ENCODE assay signal across 8 mouse cellular contexts in the genomic region with DNA sequence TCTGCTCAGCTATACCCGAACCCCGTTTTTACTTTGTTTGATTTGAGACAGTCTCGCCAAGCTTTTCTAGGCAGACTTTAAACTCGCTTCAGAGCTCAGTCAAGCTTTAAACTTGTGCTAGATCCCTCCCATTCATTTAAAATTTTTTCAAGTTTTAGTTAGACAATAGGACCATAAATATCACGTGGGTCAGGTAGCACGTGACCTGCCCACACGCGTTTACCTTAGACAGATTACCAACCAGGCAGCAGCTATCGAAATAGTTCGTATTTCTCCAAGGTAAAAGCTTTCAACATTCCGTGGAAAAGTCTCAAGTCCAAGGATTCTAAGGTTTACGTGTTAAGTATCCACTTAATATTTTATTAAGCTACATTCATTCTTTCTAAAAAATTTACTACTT. TPM values are rescaled to one million over a fixed set of nuclear protein-coding genes. Genes with fewer than 3 reads are reported as not detected.
A peak's percentile ranks its signal among the peaks of the same experiment; 100 is the strongest.
DNase-seq lines count a peak whose midpoint lies in the region; ATAC-seq and TF ChIP-seq lines count a peak whose summit lies in the region.

No protein-coding gene starts in this region.

- H3K4me3 ChIP-seq in left cerebral cortex, adult 2 months = peak overlapping the region; percentile 70
- peak overlapping the region; percentile 42 for H3K4me3 ChIP-seq in cortical plate, adult 2 months (ENCODE audit: insufficient read depth, low read length)
- peak overlapping the region; percentile 59 to 71 for H3K4me3 ChIP-seq in heart, embryonic 14.5 days (ENCODE audit: control insufficient read depth in 1 of 2, insufficient read depth in 1 of 2, low read depth in 1 of 2, low read length in 2 of 2)
- H3K4me3 ChIP-seq in macrophage (ENCODE audit: inconsistent target) = peak overlapping the region; percentile 64
- H3K4me3 ChIP-seq in small intestine, adult 2 months (ENCODE audit: low read depth, low read length) = no peak overlapping the region; the same call in 1 of the 2 replicates

- intact Hi-C loops in left cerebral cortex, adult 2 months (cut with DNase I) = no loop called here
- intact Hi-C loops in left cerebral cortex, postnatal 36 days (cut with DNase I) = no loop called here

- H3K9ac ChIP-seq in heart, embryonic 14.5 days (ENCODE audit: low read length) = peak overlapping the region; percentile 76

- peak overlapping the region; percentile 85 for H3K27ac ChIP-seq in left cerebral cortex, adult 2 months
- H3K27ac ChIP-seq in cortical plate, adult 2 months (ENCODE audit: insufficient read depth, low read length) = no peak overlapping the region
- H3K27ac ChIP-seq in heart, embryonic 14.5 days (replicated peaks in 1 of 2; ENCODE audit: control insufficient read depth in 1 of 2, insufficient read depth in 1 of 2, low read depth in 2 of 2, low read length in 2 of 2) = peak overlapping the region; percentile 85
- peak overlapping the region; percentile 96 for H3K27ac ChIP-seq in macrophage
- H3K27ac ChIP-seq in small intestine, adult 2 months (ENCODE audit: insufficient read depth, low read depth, low read length) = peak overlapping the region; percentile 88

- peak overlapping the region; percentile 71 for H3K4me2 ChIP-seq in heart, embryonic 14.5 days (ENCODE audit: low read length)

- peaks cover 12% of the 10 kb centered on the region for H3K36me3 ChIP-seq in heart, embryonic 14.5 days (ENCODE audit: control insufficient read depth, insufficient read depth, low read length)
- 0 out of 2 replicates have a peak, but pooled peaks cover 13% of the 10 kb centered on the region for H3K36me3 ChIP-seq in macrophage (ENCODE audit: inconsistent target)
- H3K36me3 ChIP-seq in small intestine, adult 2 months (ENCODE audit: control insufficient read depth, insufficient read depth, low read length) = peaks cover 8% of the 10 kb centered on the region

- no peaks in the 10 kb centered on the region for H3K9me3 ChIP-seq in heart, embryonic 14.5 days (ENCODE audit: control insufficient read depth, low read length)

- H3K4me1 ChIP-seq in cortical plate, adult 2 months (ENCODE audit: control insufficient read depth, insufficient read depth, low read length) = no peaks in the 10 kb centered on the region
- H3K4me1 ChIP-seq in heart, embryonic 14.5 days (ENCODE audit: control insufficient read depth in 2 of 2, insufficient read depth in 2 of 2, low read length in 2 of 2) = peaks cover 0 to 9% of the 10 kb centered on the region in 2 experiments; a peak in 1 of 4 replicates
- peaks cover 4% of the 10 kb centered on the region for H3K4me1 ChIP-seq in small intestine, adult 2 months (ENCODE audit: control insufficient read depth, insufficient read depth, insufficient read length, low read length)

- ATAC-seq in heart, embryonic 14.5 days (ENCODE audit: insufficient number of reproducible peaks, insufficient read depth, low FRiP score, low read depth) = 0 out of 2 replicates have a peak, but pooled peaks have one; percentile 49

- WGBS in heart, embryonic 14.5 days = 8% methylated on average over 12 of the region's 12 CpGs
- 5% methylated on average over 12 of the region's 12 CpGs for WGBS in macrophage (ENCODE audit: missing documents)
- WGBS in small intestine, adult 2 months = 2% methylated on average over 12 of the region's 12 CpGs

- TF ChIP-seq POLR2A in cortical plate, adult 2 months (IDR thresholded peaks at IDR 0.05; ENCODE audit: extremely low read depth, insufficient read depth, low read length) = no peak
- TF ChIP-seq POLR2A in small intestine, adult 2 months (IDR thresholded peaks at IDR 0.05; ENCODE audit: low read depth, low read length) = no peak

- H3K27me3 ChIP-seq in heart, embryonic 14.5 days (ENCODE audit: control insufficient read depth, insufficient read depth, low read length) = no peaks in the 10 kb centered on the region
- no peaks in the 10 kb centered on the region for H3K27me3 ChIP-seq in small intestine, adult 2 months (ENCODE audit: control insufficient read depth, insufficient read depth, low read length)

- peaks cover 17% of the 10 kb centered on the region for H3K79me2 ChIP-seq in macrophage (ENCODE audit: inconsistent target)

- no peak for DNase-seq in left cerebral cortex, adult 2 months (ENCODE audit: extremely low spot score in 1 of 2, low spot score in 2 of 2)
- no peak for DNase-seq in left cerebral cortex, postnatal 36 days (ENCODE audit: low spot score in 2 of 2)
- DNase-seq in kidney, postnatal 10 days = peak; percentile 78
- no peak for DNase-seq in frontal cortex, postnatal 36 days (ENCODE audit: low spot score in 2 of 2)

- no peak for TF ChIP-seq CTCF in left cerebral cortex, adult 2 months (IDR thresholded peaks at IDR 0.05)
- no peak for TF ChIP-seq CTCF in cortical plate, adult 2 months (IDR thresholded peaks at IDR 0.05; ENCODE audit: extremely low read depth, insufficient read depth, low read length)
- no peak for TF ChIP-seq CTCF in small intestine, adult 2 months (IDR thresholded peaks at IDR 0.05; ENCODE audit: extremely low read depth, insufficient read length, insufficient replicate concordance, low read depth, low read length)

RNA-seq across cellular contexts. Expression of a gene that starts 10.4 kb away (rescaled TPM):
- total RNA-seq in left cerebral cortex, adult 2 months (2021) = 10 to 100 TPM; 10.5 to 12.0 TPM
- 10 to 100 TPM; 10.6 to 12.4 TPM for total RNA-seq in left cerebral cortex, postnatal 36 days (2021)
- 4.1 and 5.2 TPM in 2 replicates for polyA plus RNA-seq in cortical plate, adult 2 months (2012; rRNA removed)
- polyA plus RNA-seq in heart, embryonic 14.5 days (2014; fragmentation: Nextera tagmentation; extraction: Ambion mirVana) = 12.4 and 16.2 TPM in 2 replicates
- 10 to 100 TPM in 10 of 26 experiments, 1 to 10 TPM in 16; 1.7 to 33.6 (median 9.2) TPM for total RNA-seq in macrophage (2018; cell fraction: chromatin; rRNA removed)
- 10 to 100 TPM in 12 of 26 experiments, 1 to 10 TPM in 14; 3.2 to 22.9 (median 8.2) TPM for total RNA-seq in macrophage (2018; cell fraction: cytosol; rRNA removed)
- total RNA-seq in macrophage (2018; cell fraction: nucleus; rRNA removed) = 10 to 100 TPM in 16 of 26 experiments, 1 to 10 TPM in 10; 2.5 to 38.9 (median 11.4) TPM
- 9.9 to 16.8 TPM (median 15.2 TPM) in 3 replicates for polyA plus RNA-seq in macrophage (2018)
- polyA plus RNA-seq in small intestine, adult 2 months (2012; rRNA removed) = 0.88 and 7.7 TPM in 2 replicates

RNA-seq across cellular contexts. Expression of a gene that starts 42.2 kb away (rescaled TPM):
- 1 to 10 TPM; 7.3 to 8.5 TPM for total RNA-seq in left cerebral cortex, adult 2 months (2021)
- 10 to 100 TPM in 1 of 2 experiments, 1 to 10 TPM in 1; 7.4 to 11.2 TPM for total RNA-seq in left cerebral cortex, postnatal 36 days (2021)
- polyA plus RNA-seq in cortical plate, adult 2 months (2012; rRNA removed) = 2.4 TPM in 2 replicates
- 46.9 and 60.9 TPM in 2 replicates for polyA plus RNA-seq in heart, embryonic 14.5 days (2014; fragmentation: Nextera tagmentation; extraction: Ambion mirVana)
- 10 to 100 TPM in 7 of 26 experiments, 1 to 10 TPM in 15, under 1 TPM in 4; 0.60 to 42.3 (median 4.2) TPM for total RNA-seq in macrophage (2018; cell fraction: chromatin; rRNA removed)
- total RNA-seq in macrophage (2018; cell fraction: cytosol; rRNA removed) = 10 to 100 TPM in 14 of 26 experiments, 1 to 10 TPM in 12; 6.5 to 36.9 (median 14.3) TPM
- total RNA-seq in macrophage (2018; cell fraction: nucleus; rRNA removed) = 10 to 100 TPM in 13 of 26 experiments, 1 to 10 TPM in 13; 3.4 to 48.4 (median 9.7) TPM
- polyA plus RNA-seq in macrophage (2018) = 16.9 to 30.2 TPM (median 26.1 TPM) in 3 replicates
- 1.2 and 1.7 TPM in 2 replicates for polyA plus RNA-seq in small intestine, adult 2 months (2012; rRNA removed)
